Mouse (Mus musculus) limb, embryonic 10.5 days (tissue): ENCODE measurements around the gene Cnot10. TPM values are rescaled to one million over a fixed set of nuclear protein-coding genes. Genes with fewer than 3 reads are reported as not detected.

Source experiments
- DNase-seq: peaks from one replicate; pipeline ENCODE4 v3.0.0-alpha.2; 2017; ENCODE audit warnings: low spot score
- H3K27ac ChIP-seq: fragments of 300-500 bp; sonication (generic); 2 replicates; pipeline ENCODE4 v1.5.1; 2016; ENCODE audit warnings: mild to moderate bottlenecking
- H3K27me3 ChIP-seq: fragments of 300-500 bp; sonication (generic); 2 replicates; pipeline ENCODE4 v1.6.1; 2016; ENCODE audit warnings: low read depth, mild to moderate bottlenecking; ENCODE audit not compliant: poor library complexity, severe bottlenecking
- H3K36me3 ChIP-seq: fragments of 300-500 bp; sonication (generic); 2 replicates; pipeline ENCODE4 v1.6.1; 2016; ENCODE audit warnings: mild to moderate bottlenecking, moderate library complexity
- H3K4me1 ChIP-seq: fragments of 300-500 bp; sonication (generic); 2 replicates; pipeline ENCODE4 v1.6.1; 2016
- H3K4me3 ChIP-seq: fragments of 300-500 bp; sonication (generic); 2 replicates; pipeline ENCODE4 v1.5.1; 2016; ENCODE audit warnings: mild to moderate bottlenecking, moderate library complexity
- H3K9me3 ChIP-seq: fragments of 300-500 bp; sonication (generic); replicated peaks from 2 replicates; pipeline ENCODE4 v1.6.1; 2016; ENCODE audit warnings: mild to moderate bottlenecking
- WGBS: fragments of 180-500 bp; shearing (Covaris S2); methylation state at CpG from one replicate; pipeline ENCODE4 v1.1.7; 2016; 5-methylcytosine and 5-hydroxymethylcytosine counted together
- polyA plus RNA-seq: library from polyadenylated mRNA; unstranded; fragments of >200 nt; fragmentation: Nextera tagmentation; extraction: Ambion mirVana; gene quantifications from 2 replicates; pipeline ENCODE4 v1.2.1, GENCODE M21; 2016

Cnot10 gene
- polyA plus RNA-seq, 1 experiment from 2014 or later, result 82.1 TPM

DNA sequence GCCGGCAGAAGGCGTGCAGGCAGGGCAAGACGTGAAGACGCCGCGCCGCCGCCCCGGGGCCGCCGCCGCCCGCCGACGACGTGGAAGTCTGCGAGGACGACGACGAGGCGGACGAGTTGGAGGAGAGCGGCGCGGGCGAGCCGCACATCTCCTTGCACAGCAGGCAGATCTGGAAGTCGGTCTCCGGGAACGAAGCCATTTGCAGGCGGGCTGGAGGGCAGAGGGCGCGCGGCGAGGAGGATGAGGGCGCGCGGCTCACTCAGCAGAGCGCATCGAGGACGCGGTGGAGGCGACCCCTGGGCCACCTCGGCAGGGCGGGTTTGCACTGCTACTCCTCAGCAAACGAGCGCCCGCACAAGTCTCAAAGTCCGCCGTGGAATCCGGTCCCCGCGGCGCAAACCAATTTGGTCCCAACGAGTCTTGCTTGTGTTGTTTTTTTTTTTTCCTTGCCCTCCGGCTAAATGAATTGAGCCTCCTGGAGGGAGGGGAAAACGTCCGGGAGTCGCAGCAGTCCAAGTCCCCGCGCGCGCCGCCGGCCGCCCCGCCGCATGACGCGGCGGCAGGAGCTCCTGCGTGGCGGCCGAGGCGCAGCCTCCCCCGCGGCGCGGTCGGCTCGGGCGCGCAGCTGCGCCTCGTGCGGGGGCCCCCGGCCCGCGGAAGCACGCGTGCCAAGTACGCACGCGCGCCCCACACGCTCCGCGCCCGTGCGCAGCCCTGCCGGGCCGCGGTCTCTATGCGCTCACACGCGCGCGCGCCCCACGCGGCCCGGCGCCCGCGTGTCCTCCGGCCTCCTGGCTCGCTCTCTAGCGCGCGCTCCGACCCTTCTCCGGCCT lies 76.8 kb downstream of the Cnot10 start:
- peak overlapping the region; percentile 96 for H3K4me3 ChIP-seq
- H3K27ac ChIP-seq, result peak overlapping the region; percentile 100
- H3K9me3 ChIP-seq, result no peaks in the 10 kb centered on the region
- DNase-seq, result no peak
- H3K27me3 ChIP-seq, result no peaks in the 10 kb centered on the region
- no peaks in the 10 kb centered on the region; the same call in 1 of the 2 replicates for H3K36me3 ChIP-seq
- peaks cover 46% of the 10 kb centered on the region for H3K4me1 ChIP-seq
- WGBS, result 2% methylated on average over 121 of the region's 122 CpGs

DNA sequence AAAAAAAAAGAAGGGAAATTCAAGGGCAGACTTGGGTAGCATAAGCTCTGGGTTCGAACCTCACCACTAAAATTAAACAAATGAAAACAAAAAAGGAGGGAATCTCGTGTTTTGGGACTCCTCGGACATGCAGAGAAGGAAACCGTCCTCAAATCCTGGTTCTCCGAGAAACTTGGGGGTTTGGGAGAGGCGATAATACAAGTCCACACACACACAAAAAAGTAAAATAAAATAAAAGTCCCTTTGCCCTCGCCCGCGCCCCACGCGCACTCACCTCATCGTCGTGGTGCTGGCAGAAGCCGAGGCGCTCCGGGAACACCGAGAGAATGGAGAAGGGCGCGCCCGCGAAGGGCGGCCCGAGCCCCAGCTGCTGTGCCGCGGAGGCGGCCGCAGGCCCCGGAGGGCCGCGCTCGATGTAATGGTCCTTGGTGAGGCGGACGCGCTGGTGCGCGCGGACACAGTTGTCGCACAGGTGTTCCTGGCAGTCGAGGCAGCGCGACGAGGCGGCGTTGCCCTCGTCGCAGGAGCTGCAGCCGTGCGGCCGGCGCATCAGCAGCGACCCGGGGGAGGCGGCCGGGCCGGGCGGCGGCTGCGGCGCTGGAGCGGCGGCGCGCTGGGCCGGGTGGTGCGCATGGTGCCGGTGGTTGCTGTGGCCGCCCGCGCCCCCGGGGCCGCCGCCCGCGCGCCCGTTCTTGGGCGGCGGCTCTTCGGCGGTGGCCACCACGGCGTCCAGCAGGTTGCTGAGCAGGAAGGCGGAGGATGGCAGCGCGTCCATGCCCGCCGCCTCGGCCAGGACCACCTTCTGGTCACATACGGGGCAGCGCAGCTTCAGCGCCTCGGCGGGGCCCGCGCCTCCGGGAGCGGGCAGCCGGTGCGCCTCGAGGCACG lies 77.7 kb downstream of the Cnot10 start:
- Histone ChIP-seq H3K9me3 (no peaks in the 10 kb centered on the region), H3K4me3 (peak overlapping the region; percentile 96), H3K36me3 (no peaks in the 10 kb centered on the region; the same call in 1 of the 2 replicates), H3K27me3 (no peaks in the 10 kb centered on the region), H3K4me1 (peaks cover 55% of the 10 kb centered on the region), H3K27ac (peak overlapping the region; percentile 100)
- WGBS, result under 1% methylated on average over 92 of the region's 101 CpGs
- peak; percentile 79 for DNase-seq

DNA sequence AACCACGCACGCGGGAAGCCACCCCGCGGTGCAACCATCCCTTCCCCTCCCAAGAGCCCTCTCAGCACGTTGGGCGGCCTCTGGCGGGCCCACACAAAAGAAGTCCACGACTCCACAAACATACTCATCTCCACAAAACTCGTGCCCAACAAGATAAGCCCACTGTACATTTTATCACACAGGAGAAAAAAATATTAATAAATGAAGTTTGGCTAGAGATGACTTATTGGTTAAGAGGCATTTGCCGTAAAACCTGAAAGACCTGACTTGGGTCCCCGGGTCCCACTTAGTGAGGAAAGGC lies 78.4 kb downstream of the Cnot10 start:
- H3K9me3 ChIP-seq, result no peaks in the 10 kb centered on the region
- H3K4me1 ChIP-seq, result peaks cover 61% of the 10 kb centered on the region
- DNase-seq, result peak; percentile 60
- WGBS, result 1% methylated on average over 12 of the region's 12 CpGs
- H3K36me3 ChIP-seq, result no peaks in the 10 kb centered on the region; the same call in 1 of the 2 replicates
- H3K27me3 ChIP-seq, result no peaks in the 10 kb centered on the region
- H3K27ac ChIP-seq, result peak overlapping the region; percentile 100
- peak overlapping the region; percentile 96 for H3K4me3 ChIP-seq

DNA sequence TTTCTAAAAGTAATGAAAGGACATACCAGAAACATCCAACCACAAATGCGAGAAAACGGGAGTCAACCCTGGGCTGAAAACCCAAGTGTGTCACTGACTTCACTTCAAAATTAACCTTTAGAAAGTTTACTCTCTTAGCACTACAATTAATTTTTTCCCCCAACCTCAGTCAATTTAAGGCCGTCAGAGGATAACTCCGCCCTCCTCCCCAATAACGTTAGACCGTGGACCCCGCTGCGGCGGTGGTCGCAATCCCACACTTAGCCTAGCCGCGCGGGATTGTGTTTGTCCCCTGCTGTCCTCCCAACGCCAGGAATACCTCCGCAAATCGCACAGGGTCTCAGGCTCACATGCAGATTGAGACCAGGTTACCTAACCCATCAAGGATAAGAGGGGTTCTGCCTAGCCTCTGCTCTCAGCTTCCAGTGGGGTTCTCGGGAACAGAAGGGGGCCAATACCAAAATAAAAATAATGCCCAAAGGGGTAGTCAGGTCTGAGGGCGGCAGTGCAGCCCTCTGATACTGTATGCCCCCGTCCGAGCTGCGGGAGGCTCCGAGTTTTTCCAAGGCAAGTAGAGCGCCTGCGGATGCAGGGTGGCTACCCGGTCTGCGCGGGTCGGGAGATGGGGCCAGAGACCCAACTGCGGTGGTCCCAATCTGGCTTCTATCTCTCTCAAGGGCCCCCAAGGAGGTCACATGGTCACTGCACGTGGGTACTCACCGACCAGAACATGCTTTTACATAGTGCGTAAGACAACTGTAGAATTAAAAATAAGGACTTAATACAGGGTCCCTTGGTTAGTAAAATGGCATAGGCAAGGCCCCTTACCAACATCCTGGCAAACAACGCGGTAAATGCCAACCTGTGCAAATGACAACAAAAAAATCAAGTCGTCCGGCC lies 79.0 kb downstream of the Cnot10 start:
- Histone ChIP-seq H3K27me3 (no peaks in the 10 kb centered on the region), H3K36me3 (no peaks in the 10 kb centered on the region; the same call in 1 of the 2 replicates), H3K9me3 (no peaks in the 10 kb centered on the region), H3K4me3 (peak overlapping the region; percentile 96), H3K27ac (peak overlapping the region; percentile 100), H3K4me1 (peaks cover 67% of the 10 kb centered on the region)
- under 1% methylated on average over 36 of the region's 36 CpGs for WGBS
- DNase-seq, result peak; percentile 67

DNA sequence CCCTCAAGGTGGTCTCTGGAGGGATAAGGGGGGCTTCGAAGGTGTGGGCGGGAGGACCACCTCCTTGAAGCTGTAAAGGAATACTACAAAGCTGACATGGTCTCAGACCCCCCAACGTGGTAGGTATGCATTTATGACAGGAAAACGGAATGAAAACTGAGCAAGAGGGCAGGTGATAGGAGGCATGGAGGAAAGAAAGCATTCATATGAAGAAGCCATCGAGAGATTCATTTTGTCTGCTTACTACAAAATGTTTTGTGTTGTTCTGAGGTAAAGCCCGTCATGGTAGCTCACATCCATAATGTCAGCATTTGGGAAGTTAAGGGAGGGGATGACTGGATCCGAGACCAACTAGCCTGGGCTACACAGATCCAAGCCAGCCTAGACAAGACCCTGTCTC lies 79.8 kb downstream of the Cnot10 start:
- Histone ChIP-seq H3K4me1 (peaks cover 67% of the 10 kb centered on the region), H3K4me3 (peak overlapping the region; percentile 96), H3K9me3 (no peaks in the 10 kb centered on the region), H3K27me3 (no peaks in the 10 kb centered on the region), H3K27ac (0 out of 2 replicates have a peak overlapping the region, but pooled peaks have one; percentile 100), H3K36me3 (peaks cover 4% of the 10 kb centered on the region; the same call in 1 of the 2 replicates)
- no peak for DNase-seq
- WGBS, result 6% methylated on average over 7 of the region's 7 CpGs

DNA sequence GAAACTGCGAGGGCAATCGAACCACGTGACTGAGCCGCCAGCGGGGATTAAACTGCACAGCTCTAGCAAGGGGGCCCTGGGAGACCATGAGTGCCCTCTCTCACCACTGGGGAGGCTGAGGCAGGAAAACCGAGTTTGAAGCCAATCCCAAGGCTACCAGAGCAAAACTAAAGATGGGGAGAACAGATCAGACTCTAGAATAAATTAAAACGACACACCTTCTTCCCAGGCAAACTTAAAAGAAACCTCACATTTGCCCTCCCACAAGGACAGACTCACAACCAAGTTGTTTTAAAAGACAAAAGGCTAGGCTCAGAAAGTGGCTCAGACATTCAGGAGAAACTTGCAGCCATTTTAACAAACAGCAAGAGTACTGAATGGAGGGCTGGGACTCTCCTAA lies 82.9 kb downstream of the Cnot10 start:
- H3K4me1 ChIP-seq, result peaks cover 75% of the 10 kb centered on the region
- H3K4me3 ChIP-seq, result peak overlapping the region; percentile 27; the same call in 1 of the 2 replicates
- 15% methylated on average over 7 of the region's 7 CpGs for WGBS
- H3K27me3 ChIP-seq, result no peaks in the 10 kb centered on the region
- H3K9me3 ChIP-seq, result 0 out of 2 replicates have a peak, but pooled peaks cover 1% of the 10 kb centered on the region
- H3K27ac ChIP-seq, result no peak overlapping the region
- peaks cover 29% of the 10 kb centered on the region for H3K36me3 ChIP-seq
- DNase-seq, result no peak

DNA sequence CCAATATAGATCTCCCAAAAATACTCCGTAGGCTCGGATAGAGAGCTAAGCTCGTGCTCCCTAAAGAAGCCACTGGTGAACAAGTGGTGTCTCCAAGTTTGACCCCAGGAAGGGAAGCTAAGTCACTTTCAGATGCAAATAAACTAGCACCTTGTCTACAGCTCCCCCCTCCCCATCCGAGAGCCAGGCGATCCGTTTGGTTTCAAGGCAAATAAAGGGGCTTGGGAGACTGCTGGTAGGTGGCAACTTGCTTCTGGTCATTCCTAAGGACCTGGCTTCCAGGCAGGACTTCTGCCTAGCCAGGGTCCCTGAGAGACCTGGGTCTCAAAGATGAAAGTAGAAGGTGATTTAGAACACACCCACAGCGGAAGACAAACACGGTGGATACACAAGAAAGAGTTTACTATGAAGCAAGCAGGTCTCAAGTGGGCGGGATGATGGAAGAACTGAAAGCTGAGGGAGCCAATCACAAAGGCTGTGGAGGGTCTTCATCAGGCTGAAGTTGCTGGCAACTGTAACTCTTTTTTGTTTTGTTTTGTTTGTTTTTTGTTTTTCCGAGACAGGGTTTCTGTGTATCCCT lies 83.6 kb downstream of the Cnot10 start:
- no peaks in the 10 kb centered on the region for H3K27me3 ChIP-seq

DNA sequence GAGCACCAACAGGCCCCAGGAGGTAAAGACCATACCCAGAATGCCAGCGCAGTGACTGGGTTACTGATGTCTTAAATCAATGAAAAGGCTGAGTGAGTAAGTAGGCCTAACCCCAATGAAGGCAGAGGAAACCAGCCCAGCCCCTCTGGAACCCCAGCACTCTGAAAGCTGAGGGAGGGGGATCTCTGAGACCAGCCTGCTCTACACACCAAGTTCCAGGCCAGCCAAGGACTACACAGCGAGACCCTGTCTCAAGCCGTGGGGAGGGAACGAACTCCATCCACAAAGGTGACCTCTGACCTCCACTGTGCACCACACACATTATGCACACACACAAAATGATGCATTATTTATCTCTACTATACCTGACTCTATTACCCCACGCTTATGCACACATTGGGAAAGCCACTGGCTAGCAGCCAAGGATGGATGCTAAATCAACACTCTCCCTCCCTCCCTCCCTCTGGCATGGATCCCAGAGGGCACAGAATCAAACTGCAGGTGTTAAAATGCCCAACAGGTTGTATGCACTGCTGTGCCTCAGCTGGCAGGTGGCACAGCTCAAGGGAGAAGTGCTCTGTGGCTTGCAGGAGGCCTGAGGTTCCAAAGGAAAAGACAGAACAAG lies 85.5 kb downstream of the Cnot10 start:
- no peak for DNase-seq
- peaks cover 77% of the 10 kb centered on the region for H3K4me1 ChIP-seq
- H3K4me3 ChIP-seq, result no peak overlapping the region
- 0 out of 2 replicates have a peak, but pooled peaks cover 1% of the 10 kb centered on the region for H3K9me3 ChIP-seq
- H3K36me3 ChIP-seq, result peaks cover 36% of the 10 kb centered on the region
- H3K27ac ChIP-seq, result no peak overlapping the region; the same call in 1 of the 2 replicates
- WGBS, result 78% methylated on average over 5 of the region's 5 CpGs
- no peaks in the 10 kb centered on the region for H3K27me3 ChIP-seq

More for the DNA sequence above, 83.6 kb downstream of the Cnot10 start:
- Histone ChIP-seq H3K4me3 (no peak overlapping the region), H3K36me3 (peaks cover 36% of the 10 kb centered on the region), H3K27ac (peak overlapping the region; percentile 46; the same call in 1 of the 2 replicates), H3K4me1 (peaks cover 74% of the 10 kb centered on the region), H3K9me3 (0 out of 2 replicates have a peak, but pooled peaks cover 1% of the 10 kb centered on the region)
- DNase-seq, result no peak
- 28% methylated on average over 10 of the region's 10 CpGs for WGBS

DNA sequence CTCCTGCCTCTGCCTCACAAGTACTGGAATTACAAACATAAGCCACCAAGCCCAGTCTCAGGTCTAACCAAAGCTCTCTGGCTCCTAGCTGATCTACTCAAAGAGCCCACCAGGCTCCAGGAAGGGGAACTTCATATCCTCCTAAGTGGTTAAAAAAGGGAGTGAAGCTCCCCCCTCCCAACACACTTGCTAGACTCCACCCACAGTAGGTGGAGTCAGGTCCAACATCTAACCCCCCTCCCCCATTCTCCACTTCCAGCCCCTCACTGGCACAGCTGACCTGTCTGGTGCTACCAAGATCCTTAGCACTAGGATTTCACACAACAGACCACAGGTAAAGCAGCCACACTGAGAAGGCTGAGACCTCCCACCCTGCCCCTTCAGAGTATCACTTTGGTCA lies 86.2 kb downstream of the Cnot10 start:
- DNase-seq, result no peak

DNA sequence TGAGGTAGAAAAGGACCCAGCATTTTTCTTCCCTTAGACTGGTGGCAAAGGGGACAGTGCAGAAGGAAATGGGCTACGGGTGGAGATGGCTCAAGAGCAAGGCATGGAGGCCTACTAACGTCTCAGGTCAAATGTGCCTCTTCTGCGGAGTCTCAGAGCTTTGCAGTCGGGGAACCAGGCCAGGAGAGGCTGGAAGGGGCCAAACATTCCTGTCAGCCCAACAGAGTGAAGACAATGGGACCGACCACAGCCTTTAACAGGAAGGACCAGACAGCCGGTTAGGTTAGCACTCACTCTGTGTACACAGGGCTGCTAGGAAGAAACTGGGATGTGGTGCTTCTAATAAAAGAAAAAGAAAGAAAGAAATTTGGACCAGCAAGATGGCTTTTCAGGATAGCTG lies 90.0 kb downstream of the Cnot10 start:
- Histone ChIP-seq H3K9me3 (0 out of 2 replicates have a peak, but pooled peaks cover 1% of the 10 kb centered on the region), H3K4me1 (peaks cover 79% of the 10 kb centered on the region), H3K27ac (peak overlapping the region; percentile 78; the same call in 1 of the 2 replicates), H3K27me3 (no peaks in the 10 kb centered on the region), H3K4me3 (no peak overlapping the region), H3K36me3 (peaks cover 32% of the 10 kb centered on the region)
- no peak for DNase-seq
- WGBS, result 30% methylated on average over 6 of the region's 6 CpGs

More for the DNA sequence above, 86.2 kb downstream of the Cnot10 start:
- Histone ChIP-seq H3K4me1 (peaks cover 77% of the 10 kb centered on the region), H3K4me3 (no peak overlapping the region), H3K36me3 (peaks cover 36% of the 10 kb centered on the region), H3K27ac (no peak overlapping the region; the same call in 1 of the 2 replicates), H3K27me3 (no peaks in the 10 kb centered on the region), H3K9me3 (0 out of 2 replicates have a peak, but pooled peaks cover 1% of the 10 kb centered on the region)

DNA sequence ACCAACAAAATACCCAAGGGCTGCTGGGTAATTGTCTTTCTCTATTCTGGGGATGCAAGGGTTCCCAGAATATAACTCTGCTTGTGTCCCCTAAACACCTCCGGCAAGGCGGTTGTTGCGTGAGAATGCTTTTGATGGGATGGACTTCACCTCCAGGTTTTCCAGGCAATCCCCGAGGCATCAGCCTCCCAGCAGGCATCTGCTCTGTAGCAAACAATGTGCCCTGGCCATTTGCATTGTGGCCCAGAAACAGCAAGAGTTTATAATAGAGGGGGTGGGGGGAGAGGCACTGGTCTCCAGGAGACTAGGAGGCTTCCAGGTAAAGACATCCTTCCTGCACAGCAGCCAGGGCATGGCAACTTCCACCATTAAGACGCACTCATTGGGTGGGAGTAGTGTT lies 90.9 kb downstream of the Cnot10 start:
- peaks cover 79% of the 10 kb centered on the region for H3K4me1 ChIP-seq
- 0 out of 2 replicates have a peak, but pooled peaks cover 1% of the 10 kb centered on the region for H3K9me3 ChIP-seq
- no peaks in the 10 kb centered on the region for H3K27me3 ChIP-seq
- WGBS, result 25% methylated on average over 5 of the region's 5 CpGs
- peak overlapping the region; percentile 21; the same call in 1 of the 2 replicates for H3K4me3 ChIP-seq
- DNase-seq, result no peak
- H3K36me3 ChIP-seq, result peaks cover 25% of the 10 kb centered on the region
- H3K27ac ChIP-seq, result peak overlapping the region; percentile 78
